Mouse (Mus musculus) heart, embryonic 12.5 days (tissue): Measurements from ENCODE around the gene Elovl4. TPM values are rescaled to one million over a fixed set of nuclear protein-coding genes. Genes with fewer than 3 reads are reported as not detected.
A peak's percentile ranks its signal among the peaks of the same experiment; 100 is the strongest.

ENCODE experiments used
- ATAC-seq: fragments of 200-750 bp; cut with Nextera tagmentation; 2 replicates; pipeline ENCODE4 v1.8.0; 2017; ENCODE audit warnings: moderate TSS enrichment, moderate library complexity; ENCODE audit not compliant: insufficient number of reproducible peaks, low FRiP score
- H3K27ac ChIP-seq: fragments of 300-500 bp; sonication (generic); 2 replicates; pipeline ENCODE4 v1.5.1; 2016; ENCODE audit warnings: mild to moderate bottlenecking, moderate library complexity; ENCODE audit not compliant: poor library complexity, severe bottlenecking
- H3K27me3 ChIP-seq: fragments of 300-500 bp; sonication (generic); replicated peaks from 2 replicates; pipeline ENCODE4 v1.6.1; 2016; ENCODE audit warnings: mild to moderate bottlenecking, moderate library complexity
- H3K36me3 ChIP-seq: fragments of 300-500 bp; sonication (generic); 2 replicates; pipeline ENCODE4 v1.6.1; 2016; ENCODE audit warnings: mild to moderate bottlenecking, moderate library complexity
- H3K4me1 ChIP-seq: fragments of 300-500 bp; sonication (generic); replicated peaks from 2 replicates; pipeline ENCODE4 v1.6.1; 2016; ENCODE audit warnings: mild to moderate bottlenecking
- H3K4me2 ChIP-seq: fragments of 300-500 bp; sonication (generic); 2 replicates; pipeline ENCODE4 v1.6.1; 2016; ENCODE audit warnings: mild to moderate bottlenecking, moderate library complexity
- H3K4me3 ChIP-seq: fragments of 300-500 bp; sonication (generic); 2 replicates; pipeline ENCODE4 v1.5.1; 2016; ENCODE audit warnings: mild to moderate bottlenecking
- H3K9ac ChIP-seq: fragments of 300-500 bp; sonication (generic); 2 replicates; pipeline ENCODE4 v1.6.1; 2016; ENCODE audit warnings: mild to moderate bottlenecking, moderate library complexity
- H3K9me3 ChIP-seq: fragments of 300-500 bp; sonication (generic); replicated peaks from 2 replicates; pipeline ENCODE4 v1.6.1; 2016; ENCODE audit warnings: mild to moderate bottlenecking, moderate library complexity
- WGBS: fragments of 180-500 bp; shearing (Covaris S2); methylation state at CpG from one replicate; pipeline ENCODE4 v1.1.7; 2016; 5-methylcytosine and 5-hydroxymethylcytosine counted together
- polyA plus RNA-seq: library from polyadenylated mRNA; unstranded; fragments of >200 nt; fragmentation: Nextera tagmentation; extraction: Ambion mirVana; gene quantifications from 2 replicates; pipeline ENCODE4 v1.2.1, GENCODE M21; 2016

Gene Elovl4
- polyA plus RNA-seq, 1 experiment from 2014 or later, result 4.0 TPM

- H3K36me3 ChIP-seq, result no peaks in the 10 kb centered on the region
- peaks cover 24% of the 10 kb centered on the region for H3K27me3 ChIP-seq
- under 1% methylated on average over 37 of the region's 37 CpGs for WGBS
- peak overlapping the region; percentile 68 for H3K4me3 ChIP-seq
- no peaks in the 10 kb centered on the region for H3K9me3 ChIP-seq
- peaks cover 8% of the 10 kb centered on the region for H3K4me1 ChIP-seq
- H3K9ac ChIP-seq, result peak overlapping the region; percentile 64
- H3K27ac ChIP-seq, result no peak overlapping the region
- peak; percentile 48 for ATAC-seq
- peak overlapping the region; percentile 100 for H3K4me2 ChIP-seq
Measured at GRCm38 (mm10) chr9:83805164-83805976, 707 bp downstream of the Elovl4 start.

GRCm38 (mm10) chr9:83804341-83804740 is 1.7 kb downstream of the Elovl4 start:
- Histone ChIP-seq H3K4me3 (no peak overlapping the region), H3K27ac (no peak overlapping the region), H3K9me3 (no peaks in the 10 kb centered on the region), H3K4me1 (peaks cover 8% of the 10 kb centered on the region), H3K27me3 (peaks cover 24% of the 10 kb centered on the region), H3K36me3 (no peaks in the 10 kb centered on the region), H3K4me2 (no peak overlapping the region), H3K9ac (no peak overlapping the region)
- 53% methylated on average over 13 of the region's 13 CpGs for WGBS
- ATAC-seq, result no peak

- H3K9ac ChIP-seq, result no peak overlapping the region
- no peak overlapping the region for H3K27ac ChIP-seq
- WGBS, result 82% methylated on average over 8 of the region's 8 CpGs
- no peaks in the 10 kb centered on the region for H3K36me3 ChIP-seq
- no peak overlapping the region for H3K4me3 ChIP-seq
- H3K27me3 ChIP-seq, result peaks cover 3% of the 10 kb centered on the region; the same call in 1 of the 2 replicates
- no peaks in the 10 kb centered on the region for H3K4me1 ChIP-seq
- no peak overlapping the region for H3K4me2 ChIP-seq
- ATAC-seq, result no peak
- no peaks in the 10 kb centered on the region for H3K9me3 ChIP-seq
Measured at GRCm38 (mm10) chr9:83797898-83798297, 8.2 kb downstream of the Elovl4 start.

- peaks cover 3% of the 10 kb centered on the region; the same call in 1 of the 2 replicates for H3K27me3 ChIP-seq
- H3K9me3 ChIP-seq, result no peaks in the 10 kb centered on the region
- 82% methylated on average over 7 of the region's 7 CpGs for WGBS
- H3K36me3 ChIP-seq, result no peaks in the 10 kb centered on the region
- ATAC-seq, result no peak
- no peak overlapping the region for H3K4me2 ChIP-seq
- H3K27ac ChIP-seq, result no peak overlapping the region
- no peaks in the 10 kb centered on the region for H3K4me1 ChIP-seq
- H3K4me3 ChIP-seq, result no peak overlapping the region
- no peak overlapping the region for H3K9ac ChIP-seq
Measured at GRCm38 (mm10) chr9:83796875-83797274, 9.2 kb downstream of the Elovl4 start.

GRCm38 (mm10) chr9:83789326-83789725 is 16.8 kb downstream of the Elovl4 start:
- 93% methylated on average over 6 of the region's 6 CpGs for WGBS
- Histone ChIP-seq H3K36me3 (no peaks in the 10 kb centered on the region), H3K27ac (no peak overlapping the region), H3K4me1 (no peaks in the 10 kb centered on the region), H3K9me3 (no peaks in the 10 kb centered on the region), H3K27me3 (no peaks in the 10 kb centered on the region), H3K4me3 (no peak overlapping the region), H3K9ac (no peak overlapping the region), H3K4me2 (no peak overlapping the region)
- no peak for ATAC-seq

- Histone ChIP-seq H3K4me1 (no peaks in the 10 kb centered on the region), H3K27ac (no peak overlapping the region), H3K4me2 (no peak overlapping the region), H3K36me3 (no peaks in the 10 kb centered on the region), H3K9me3 (no peaks in the 10 kb centered on the region), H3K27me3 (no peaks in the 10 kb centered on the region), H3K9ac (no peak overlapping the region), H3K4me3 (no peak overlapping the region)
- WGBS, result 66% methylated on average over 1 of the region's 1 CpGs
- ATAC-seq, result no peak
Measured at GRCm38 (mm10) chr9:83785501-83785900, 20.6 kb downstream of the Elovl4 start.

GRCm38 (mm10) chr9:83778317-83778960 is 27.6 kb downstream of the Elovl4 start:
- H3K4me2 ChIP-seq, result no peak overlapping the region
- no peaks in the 10 kb centered on the region for H3K4me1 ChIP-seq
- no peaks in the 10 kb centered on the region for H3K36me3 ChIP-seq
- H3K4me3 ChIP-seq, result no peak overlapping the region
- ATAC-seq, result no peak
- WGBS, result 74% methylated on average over 9 of the region's 9 CpGs
- H3K27me3 ChIP-seq, result no peaks in the 10 kb centered on the region
- H3K9me3 ChIP-seq, result no peaks in the 10 kb centered on the region
- no peak overlapping the region for H3K9ac ChIP-seq
- H3K27ac ChIP-seq, result no peak overlapping the region

GRCm38 (mm10) chr9:83761318-83761717 is 44.8 kb downstream of the Elovl4 start:
- 86% methylated on average over 4 of the region's 4 CpGs for WGBS
- Histone ChIP-seq H3K4me1 (no peaks in the 10 kb centered on the region), H3K36me3 (no peaks in the 10 kb centered on the region), H3K27ac (no peak overlapping the region), H3K9ac (no peak overlapping the region), H3K4me2 (no peak overlapping the region), H3K27me3 (no peaks in the 10 kb centered on the region), H3K4me3 (no peak overlapping the region), H3K9me3 (no peaks in the 10 kb centered on the region)
- ATAC-seq, result no peak

- H3K36me3 ChIP-seq, result no peaks in the 10 kb centered on the region
- no peak for ATAC-seq
- no peak overlapping the region for H3K4me3 ChIP-seq
- H3K4me1 ChIP-seq, result no peaks in the 10 kb centered on the region
- no peaks in the 10 kb centered on the region for H3K27me3 ChIP-seq
- H3K27ac ChIP-seq, result no peak overlapping the region
- no peaks in the 10 kb centered on the region for H3K9me3 ChIP-seq
- 67% methylated on average over 2 of the region's 2 CpGs for WGBS
- no peak overlapping the region for H3K9ac ChIP-seq
- H3K4me2 ChIP-seq, result no peak overlapping the region
Measured at GRCm38 (mm10) chr9:83731877-83732276, 74.2 kb downstream of the Elovl4 start.

- H3K27ac ChIP-seq, result no peak overlapping the region
- H3K27me3 ChIP-seq, result no peaks in the 10 kb centered on the region
- no peak overlapping the region for H3K4me3 ChIP-seq
- WGBS, result 59% methylated on average over 7 of the region's 7 CpGs
- H3K36me3 ChIP-seq, result no peaks in the 10 kb centered on the region
- no peak overlapping the region for H3K4me2 ChIP-seq
- ATAC-seq, result no peak
- H3K9me3 ChIP-seq, result no peaks in the 10 kb centered on the region
- H3K9ac ChIP-seq, result no peak overlapping the region
- H3K4me1 ChIP-seq, result no peaks in the 10 kb centered on the region
Measured at GRCm38 (mm10) chr9:83730836-83731235, 75.2 kb downstream of the Elovl4 start.
